Mouse (Mus musculus): Measurements from ENCODE around the gene Tmem59l. TPM values are rescaled to one million over a fixed set of nuclear protein-coding genes. Genes with fewer than 3 reads are reported as not detected.

Gene Tmem59l
- polyA plus RNA-seq, 1 experiment from 2014 or later = 84.4 TPM

DNA sequence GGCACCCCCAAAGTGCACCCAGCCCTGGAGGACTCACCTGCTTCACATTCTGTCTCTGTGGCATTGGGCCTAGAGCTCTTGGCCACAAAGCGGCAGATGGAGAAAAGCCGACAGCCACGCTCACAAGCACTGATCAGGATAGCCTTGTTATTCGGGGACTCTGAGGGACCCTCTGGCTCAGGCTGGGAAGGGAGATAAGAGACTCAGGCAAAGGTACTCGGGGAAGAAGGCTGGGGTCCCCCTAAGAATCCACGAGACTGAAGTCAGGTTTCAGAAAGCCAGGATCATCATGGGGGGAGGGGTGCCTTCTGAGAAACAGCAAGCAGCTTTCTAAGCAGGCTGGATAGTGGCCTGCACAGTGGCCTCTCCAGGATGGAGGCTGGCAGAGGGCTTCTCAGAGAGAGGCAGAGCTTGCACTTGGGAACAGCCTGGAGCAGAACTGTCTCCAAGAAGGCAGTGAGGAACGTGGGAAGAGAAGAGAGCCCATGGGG, 922 bp downstream of the Tmem59l start:
- H3K27ac ChIP-seq (ENCODE audit: low read depth, low read length) = no peak overlapping the region
- no peak overlapping the region for H3K9ac ChIP-seq (ENCODE audit: low read length)
- peaks cover 7% of the 10 kb centered on the region for H3K4me1 ChIP-seq (ENCODE audit: control insufficient read depth, insufficient read depth, low read length)
- peak overlapping the region; percentile 55 for H3K4me2 ChIP-seq (ENCODE audit: low read length)
- peaks cover 69% of the 10 kb centered on the region for H3K27me3 ChIP-seq (replicated peaks; ENCODE audit: control insufficient read depth, insufficient read depth, low read length)
- H3K9me3 ChIP-seq (replicated peaks; ENCODE audit: control insufficient read depth, low read length) = no peaks in the 10 kb centered on the region
- H3K4me3 ChIP-seq (ENCODE audit: low read depth, low read length) = peak overlapping the region; percentile 39; the same call in 1 of the 2 replicates
- 53% methylated on average over 6 of the region's 7 CpGs for WGBS
- H3K36me3 ChIP-seq (ENCODE audit: control insufficient read depth, insufficient read depth, low read length) = no peaks in the 10 kb centered on the region
- no peak for ATAC-seq
- no peak for DNase-seq (ENCODE audit: low spot score)

- Histone ChIP-seq H3K36me3 (ENCODE audit: control insufficient read depth, insufficient read depth, low read length) (no peaks in the 10 kb centered on the region), H3K9ac (ENCODE audit: low read length) (no peak overlapping the region), H3K4me3 (ENCODE audit: low read depth, low read length) (no peak overlapping the region), H3K9me3 (replicated peaks; ENCODE audit: control insufficient read depth, low read length) (no peaks in the 10 kb centered on the region), H3K4me2 (ENCODE audit: low read length) (no peak overlapping the region), H3K27ac (ENCODE audit: low read depth, low read length) (no peak overlapping the region), H3K27me3 (replicated peaks; ENCODE audit: control insufficient read depth, insufficient read depth, low read length) (peaks cover 40% of the 10 kb centered on the region), H3K4me1 (ENCODE audit: control insufficient read depth, insufficient read depth, low read length) (no peaks in the 10 kb centered on the region)
- no peak for DNase-seq (ENCODE audit: low spot score)
- no peak for ATAC-seq
- WGBS = 58% methylated on average over 2 of the region's 2 CpGs
Measured at GRCm38 (mm10) chr8:70482943-70483342, 4.2 kb downstream of the Tmem59l start.

GRCm38 (mm10) chr8:70481908-70482307, 5.2 kb downstream of the Tmem59l start:
- no peak for ATAC-seq
- no peaks in the 10 kb centered on the region for H3K36me3 ChIP-seq (ENCODE audit: control insufficient read depth, insufficient read depth, low read length)
- H3K4me2 ChIP-seq (ENCODE audit: low read length) = no peak overlapping the region
- H3K9me3 ChIP-seq (replicated peaks; ENCODE audit: control insufficient read depth, low read length) = no peaks in the 10 kb centered on the region
- no peak overlapping the region for H3K9ac ChIP-seq (ENCODE audit: low read length)
- no peak for DNase-seq (ENCODE audit: low spot score)
- peaks cover 36% of the 10 kb centered on the region for H3K27me3 ChIP-seq (replicated peaks; ENCODE audit: control insufficient read depth, insufficient read depth, low read length)
- H3K4me3 ChIP-seq (ENCODE audit: low read depth, low read length) = no peak overlapping the region
- 0 out of 2 replicates have a peak, but pooled peaks cover 4% of the 10 kb centered on the region for H3K4me1 ChIP-seq (ENCODE audit: control insufficient read depth, insufficient read depth, low read length)
- 83% methylated on average over 3 of the region's 3 CpGs for WGBS
- no peak overlapping the region for H3K27ac ChIP-seq (ENCODE audit: low read depth, low read length)

GRCm38 (mm10) chr8:70477269-70477982, 9.7 kb downstream of the Tmem59l start:
- ATAC-seq (peak; percentile 40), DNase-seq (ENCODE audit: low spot score) (no peak)
- Histone ChIP-seq H3K9me3 (replicated peaks; ENCODE audit: control insufficient read depth, low read length) (no peaks in the 10 kb centered on the region), H3K9ac (ENCODE audit: low read length) (no peak overlapping the region; the same call in 1 of the 2 replicates), H3K27ac (ENCODE audit: low read depth, low read length) (no peak overlapping the region), H3K4me2 (ENCODE audit: low read length) (peak overlapping the region; percentile 71), H3K4me1 (ENCODE audit: control insufficient read depth, insufficient read depth, low read length) (peaks cover 8% of the 10 kb centered on the region; the same call in 1 of the 2 replicates), H3K27me3 (replicated peaks; ENCODE audit: control insufficient read depth, insufficient read depth, low read length) (peaks cover 11% of the 10 kb centered on the region; the same call in 1 of the 2 replicates), H3K36me3 (ENCODE audit: control insufficient read depth, insufficient read depth, low read length) (no peaks in the 10 kb centered on the region), H3K4me3 (ENCODE audit: low read depth, low read length) (peak overlapping the region; percentile 71)
- 2% methylated on average over 21 of the region's 21 CpGs for WGBS

- WGBS = under 1% methylated on average over 53 of the region's 53 CpGs
Measured at GRCm38 (mm10) chr8:70476333-70477268, 10.6 kb downstream of the Tmem59l start, which contains the start of gene Klhl26. Gene Klhl26, minus strand, starts transcription at chr8:70476968.

DNA sequence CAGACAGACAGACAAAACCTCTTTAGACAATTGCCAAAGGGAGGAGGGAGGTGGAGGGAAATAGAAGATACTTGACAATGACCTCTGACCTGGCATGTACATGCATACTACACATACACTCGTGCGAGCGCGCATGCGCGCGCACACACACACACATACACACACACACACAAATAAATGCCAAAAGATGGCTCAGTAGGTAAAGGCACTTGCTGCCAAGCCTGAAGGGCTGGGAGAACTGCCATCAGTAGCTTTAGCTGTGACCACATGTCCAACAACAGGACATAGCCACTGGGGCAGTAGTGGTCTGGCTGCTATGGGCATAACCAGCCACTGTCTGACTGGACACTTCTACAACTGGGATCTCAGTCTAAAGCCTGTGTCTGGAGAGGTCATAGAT, 15.3 kb downstream of the Tmem59l start:
- ATAC-seq = no peak
- no peak overlapping the region for H3K27ac ChIP-seq (ENCODE audit: low read depth, low read length)
- no peaks in the 10 kb centered on the region for H3K27me3 ChIP-seq (replicated peaks; ENCODE audit: control insufficient read depth, insufficient read depth, low read length)
- H3K4me1 ChIP-seq (ENCODE audit: control insufficient read depth, insufficient read depth, low read length) = peaks cover 3% of the 10 kb centered on the region; the same call in 1 of the 2 replicates
- H3K9ac ChIP-seq (ENCODE audit: low read length) = no peak overlapping the region
- H3K36me3 ChIP-seq (ENCODE audit: control insufficient read depth, insufficient read depth, low read length) = no peaks in the 10 kb centered on the region
- no peaks in the 10 kb centered on the region for H3K9me3 ChIP-seq (replicated peaks; ENCODE audit: control insufficient read depth, low read length)
- H3K4me2 ChIP-seq (ENCODE audit: low read length) = no peak overlapping the region
- WGBS = 98% methylated on average over 7 of the region's 7 CpGs
- no peak for DNase-seq (ENCODE audit: low spot score)
- H3K4me3 ChIP-seq (ENCODE audit: low read depth, low read length) = no peak overlapping the region

More at GRCm38 (mm10) chr8:70476333-70477268, 10.6 kb downstream of the Tmem59l start, which contains the start of gene Klhl26:
- no peaks in the 10 kb centered on the region for H3K36me3 ChIP-seq (ENCODE audit: control insufficient read depth, insufficient read depth, low read length)
- DNase-seq (ENCODE audit: low spot score) (peak; percentile 91), ATAC-seq (peak; percentile 92)
- peak within 1 kb of the TSS; percentile 71 for H3K4me2 ChIP-seq (ENCODE audit: low read length)
- no peaks in the 10 kb centered on the region for H3K9me3 ChIP-seq (replicated peaks; ENCODE audit: control insufficient read depth, low read length)
- no peak within 1 kb of the TSS for H3K27ac ChIP-seq (ENCODE audit: low read depth, low read length)
- H3K4me3 ChIP-seq (ENCODE audit: low read depth, low read length) = peak within 1 kb of the TSS; percentile 71
- peaks cover 4% of the 10 kb centered on the region; the same call in 1 of the 2 replicates for H3K27me3 ChIP-seq (replicated peaks; ENCODE audit: control insufficient read depth, insufficient read depth, low read length)
- H3K9ac ChIP-seq (ENCODE audit: low read length) = peak within 1 kb of the TSS; percentile 87
- peaks cover 8% of the 10 kb centered on the region; the same call in 1 of the 2 replicates for H3K4me1 ChIP-seq (ENCODE audit: control insufficient read depth, insufficient read depth, low read length)

DNA sequence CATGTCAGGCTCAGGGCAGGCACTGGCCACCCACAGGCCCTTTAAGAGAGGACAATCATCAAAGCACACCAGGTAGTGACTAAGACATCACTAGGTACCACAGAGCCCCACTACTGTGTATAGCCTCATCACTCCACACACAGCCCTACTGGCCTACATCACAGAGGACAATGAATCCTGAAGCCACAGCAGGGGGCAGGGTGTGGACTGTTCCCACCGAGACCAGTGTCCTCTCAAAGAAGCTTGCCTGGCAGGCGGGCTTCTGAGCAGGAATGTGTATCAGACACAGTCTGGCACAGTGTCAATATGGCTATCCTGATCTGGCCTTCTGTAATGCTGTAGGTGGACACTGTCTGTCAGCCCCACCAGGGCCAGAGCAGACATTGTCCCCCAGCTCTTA, 17.2 kb downstream of the Tmem59l start:
- Histone ChIP-seq H3K27ac (ENCODE audit: low read depth, low read length) (no peak overlapping the region), H3K4me2 (ENCODE audit: low read length) (no peak overlapping the region), H3K9ac (ENCODE audit: low read length) (no peak overlapping the region), H3K4me3 (ENCODE audit: low read depth, low read length) (no peak overlapping the region), H3K4me1 (ENCODE audit: control insufficient read depth, insufficient read depth, low read length) (no peaks in the 10 kb centered on the region), H3K9me3 (replicated peaks; ENCODE audit: control insufficient read depth, low read length) (no peaks in the 10 kb centered on the region), H3K36me3 (ENCODE audit: control insufficient read depth, insufficient read depth, low read length) (no peaks in the 10 kb centered on the region), H3K27me3 (replicated peaks; ENCODE audit: control insufficient read depth, insufficient read depth, low read length) (no peaks in the 10 kb centered on the region)
- DNase-seq (ENCODE audit: low spot score) = no peak
- ATAC-seq = no peak
- WGBS = 64% methylated on average over 2 of the region's 2 CpGs

GRCm38 (mm10) chr8:70469295-70469916, 17.8 kb downstream of the Tmem59l start:
- no peak for DNase-seq (ENCODE audit: low spot score)
- Histone ChIP-seq H3K9me3 (replicated peaks; ENCODE audit: control insufficient read depth, low read length) (no peaks in the 10 kb centered on the region), H3K36me3 (ENCODE audit: control insufficient read depth, insufficient read depth, low read length) (no peaks in the 10 kb centered on the region), H3K27me3 (replicated peaks; ENCODE audit: control insufficient read depth, insufficient read depth, low read length) (no peaks in the 10 kb centered on the region), H3K27ac (ENCODE audit: low read depth, low read length) (no peak overlapping the region), H3K4me1 (ENCODE audit: control insufficient read depth, insufficient read depth, low read length) (no peaks in the 10 kb centered on the region), H3K4me2 (ENCODE audit: low read length) (no peak overlapping the region), H3K4me3 (ENCODE audit: low read depth, low read length) (no peak overlapping the region), H3K9ac (ENCODE audit: low read length) (no peak overlapping the region)
- ATAC-seq = no peak
- 58% methylated on average over 10 of the region's 10 CpGs for WGBS

All from forebrain, embryonic 14.5 days (tissue).